Mouse (Mus musculus) neutrophil, adult 83 days (primary cell): Measurements from ENCODE around the gene Fryl. TPM values are rescaled to one million over a fixed set of nuclear protein-coding genes. Genes with fewer than 3 reads are reported as not detected.

Experiments
- total RNA-seq, 2 experiments: library from RNA; stranded (reverse); gene quantifications; one replicate each; pipeline ENCODE4 v1.2.4; 2023

The Fryl gene
- 100 to 1,000 TPM in 1 of 2 experiments, 10 to 100 TPM in 1; 95.7 to 104 TPM for total RNA-seq

GRCm38 (mm10) chr5:73256352-73257065 is at the start of gene Fryl:
TSS of gene Fryl (minus strand) at chr5:73256619.

GRCm38 (mm10) chr5:73292502-73293457 is 36.4 kb upstream of the Fryl start, which contains the start of gene Ociad1:
TSS of gene Ociad1 (plus strand) at chr5:73292784.

GRCm38 (mm10) chr5:73006784-73007581 is 249.4 kb downstream of the Fryl start, which contains the start of gene Slc10a4:
TSS of gene Slc10a4 (plus strand) at chr5:73006883.

GRCm38 (mm10) chr5:72974602-72975001 is 281.8 kb downstream of the Fryl start, which contains the start of gene Gm10135:
TSS of gene Gm10135 (minus strand) at chr5:72974702.

Other genes with a start within 250 kb of the Fryl start
- not detected for gene Slc10a4, start 249.7 kb downstream of the Fryl start, total RNA-seq
- 10 to 100 TPM; 80.0 to 86.0 TPM for gene Ociad1, start 36.2 kb upstream of the Fryl start, total RNA-seq
- not detected for gene Ociad2, start 84.4 kb upstream of the Fryl start, total RNA-seq
- not detected for gene Cwh43, start 149.5 kb upstream of the Fryl start, total RNA-seq
- 1 to 10 TPM; 4.1 to 4.5 TPM for gene Dcun1d4, start 224.4 kb upstream of the Fryl start, total RNA-seq